11 mouse cellular contexts compared by ENCODE assay signal in genomic region chr10:101681437-101681912, GRCm38 (mm10). TPM values are rescaled to one million over a fixed set of nuclear protein-coding genes. Genes with fewer than 3 reads are reported as not detected.
DNase-seq lines count a peak whose midpoint lies in the region; ATAC-seq and TF ChIP-seq lines count a peak whose summit lies in the region.
"Had no signal": no experiment of that assay in that cellular context is flagged by ENCODE, and none has a peak within 500 bp of the region (broad histone marks: within the 10 kb centered on the region; RNA-seq: fewer than 3 reads in every experiment).

Gene Mgat4c (plus strand): TSS chr10:101681487.

- H3K4me2 ChIP-seq in forebrain, embryonic 12.5 days, result no peak within 1 kb of the TSS
- H3K4me2 ChIP-seq: lung, embryonic 15.5 days had no signal

- 68% methylated on average over 6 of the region's 6 CpGs for WGBS in forebrain, embryonic 12.5 days
- WGBS in forebrain, embryonic 10.5 days, result 77% methylated on average over 6 of the region's 6 CpGs
- 59% methylated on average over 6 of the region's 6 CpGs for WGBS in lung, adult 2 months

- H3K4me3 ChIP-seq in forebrain, embryonic 12.5 days (replicated peaks), result no peak within 1 kb of the TSS
- H3K4me3 ChIP-seq in forebrain, embryonic 10.5 days, result no peak within 1 kb of the TSS
- H3K4me3 ChIP-seq in lung, adult 2 months (replicated peaks; ENCODE audit: extremely low read depth, low read depth, low read length), result no peak within 1 kb of the TSS
- H3K4me3 ChIP-seq: lung, embryonic 15.5 days had no signal

- no peak for TF ChIP-seq CTCF in lung, adult 2 months (IDR thresholded peaks at IDR 0.05; ENCODE audit: insufficient read depth, low read length)

- 0 out of 2 replicates have a peak, but pooled peaks have one; percentile 33 for ATAC-seq in forebrain, embryonic 12.5 days (ENCODE audit: low FRiP score)
- no peak for ATAC-seq in inflammation-experienced regulatory T-cells, adult 6 months

- no peak within 1 kb of the TSS for H3K9ac ChIP-seq in forebrain, embryonic 12.5 days
- H3K9ac ChIP-seq: lung, embryonic 15.5 days had no signal

- no peaks in the 10 kb centered on the region for H3K36me3 ChIP-seq in forebrain, embryonic 12.5 days (replicated peaks)
- no peaks in the 10 kb centered on the region for H3K36me3 ChIP-seq in forebrain, embryonic 10.5 days (replicated peaks)
- H3K36me3 ChIP-seq: lung, embryonic 15.5 days had no signal

- H3K27me3 ChIP-seq in forebrain, embryonic 12.5 days, result no peaks in the 10 kb centered on the region
- H3K27me3 ChIP-seq in forebrain, embryonic 10.5 days (ENCODE audit: poor library complexity, severe bottlenecking), result no peaks in the 10 kb centered on the region
- H3K27me3 ChIP-seq: CH12.LX; lung, embryonic 15.5 days had no signal

- TF ChIP-seq POLR2A in lung, adult 2 months (IDR thresholded peaks at IDR 0.05; ENCODE audit: borderline replicate concordance, extremely low read depth, low read depth, low read length), result no peak

- no peaks in the 10 kb centered on the region for H3K4me1 ChIP-seq in forebrain, embryonic 12.5 days
- H3K4me1 ChIP-seq in forebrain, embryonic 10.5 days, result no peaks in the 10 kb centered on the region
- H3K4me1 ChIP-seq in lung, adult 2 months (ENCODE audit: control insufficient read depth, insufficient read depth, low read length), result no peaks in the 10 kb centered on the region
- H3K4me1 ChIP-seq: lung, embryonic 15.5 days had no signal

- no peaks in the 10 kb centered on the region for H3K9me3 ChIP-seq in forebrain, embryonic 12.5 days
- H3K9me3 ChIP-seq in forebrain, embryonic 10.5 days, result no peaks in the 10 kb centered on the region
- H3K9me3 ChIP-seq: lung, embryonic 15.5 days had no signal

- no peak within 1 kb of the TSS for H3K27ac ChIP-seq in forebrain, embryonic 12.5 days
- no peak within 1 kb of the TSS for H3K27ac ChIP-seq in forebrain, embryonic 10.5 days
- H3K27ac ChIP-seq: lung, embryonic 15.5 days had no signal

- no peak for DNase-seq in forebrain, embryonic 10.5 days (ENCODE audit: extremely low spot score, low spot score)
- DNase-seq in frontal cortex, postnatal 10 days (ENCODE audit: low spot score in 2 of 2), result peak; percentile 30 to 35
- peak; percentile 46 to 50 for DNase-seq in layer of hippocampus, postnatal 36 days
- peak; percentile 11 for DNase-seq in retina, postnatal 1 day
- DNase-seq in lung, adult 2 months, result no peak
- DNase-seq in kidney, adult 8-10 months, result no peak

RNA-seq across cellular contexts. Expression of gene Mgat4c, which starts in this region (rescaled TPM):
- polyA plus RNA-seq in forebrain, embryonic 12.5 days (2016; fragmentation: Nextera tagmentation; extraction: Ambion mirVana), result 5.0 and 5.3 TPM in 2 replicates
- polyA plus RNA-seq in forebrain, embryonic 10.5 days (2016; fragmentation: Nextera tagmentation; extraction: Ambion mirVana), result 0.14 and 0.17 TPM in 2 replicates
- 10 to 100 TPM; 25.5 to 26.0 TPM for total RNA-seq in layer of hippocampus, postnatal 36 days (2021)
- polyA plus RNA-seq in inflammation-experienced regulatory T-cells, adult 6 months (2017; shearing (Covaris generic)), result not detected
- 0.06 TPM in 1 of 2 replicates, not detected in the other for polyA plus RNA-seq in lung, adult 2 months (2012; rRNA removed)
- total RNA-seq: CH12.LX had no signal
- polyA plus RNA-seq: heart, postnatal 0 days had no signal

Comparison
In these comparisons a context has a peak if more than half of its experiments do, and no peak if none do; other contexts are left out.
1. DNase-seq: peak in frontal cortex, postnatal 10 days (2 of 2), layer of hippocampus, postnatal 36 days (2 of 2) and retina, postnatal 1 day (single experiment); none in forebrain, embryonic 10.5 days (single experiment), lung, adult 2 months (single experiment) and kidney, adult 8-10 months (0 of 2).